Mouse (Mus musculus): ENCODE measurements around the gene Nme3.

DNA sequence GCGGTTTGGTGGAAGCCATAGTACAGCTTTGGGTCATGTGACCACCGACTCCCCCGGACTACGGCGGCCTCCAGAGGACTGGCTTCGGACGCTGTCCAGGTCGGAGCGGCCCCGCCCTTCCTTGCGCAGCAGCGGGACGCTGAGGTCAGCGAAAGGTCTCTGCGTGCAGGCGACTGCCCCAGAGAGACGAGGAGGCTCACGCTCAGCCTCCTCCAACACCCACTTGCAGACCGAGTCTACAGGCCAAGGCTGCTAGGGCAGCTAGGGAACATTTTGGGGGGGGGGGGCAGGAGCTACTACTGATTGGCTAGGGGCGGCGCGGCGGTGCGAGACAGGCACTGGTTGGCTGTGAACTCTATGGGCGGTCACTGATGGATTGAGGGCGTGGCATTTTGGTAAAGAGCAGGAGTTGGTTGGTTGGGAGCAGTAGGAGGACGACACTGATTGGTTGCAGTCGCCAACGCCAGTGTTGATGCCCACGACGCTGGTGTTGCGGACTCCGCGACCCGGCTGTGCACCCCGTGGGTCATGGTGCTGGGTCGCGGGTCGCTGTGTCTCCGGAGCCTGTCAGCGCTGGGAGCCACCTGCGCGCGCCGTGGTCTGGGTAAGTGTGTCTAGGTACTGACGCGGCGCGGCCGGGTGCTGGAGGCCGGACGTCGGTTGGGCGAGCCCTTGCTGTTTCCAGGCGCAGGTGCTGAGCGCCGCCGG lies 46.1 kb upstream of the Nme3 start, which contains the start of gene Fahd1:
- TF ChIP-seq EP300 (IDR thresholded peaks at IDR 0.05; ENCODE audit: insufficient read depth, low read depth, low read length): no peak
- TF ChIP-seq CTCF (IDR thresholded peaks at IDR 0.05; ENCODE audit: low read depth, low read length): no peak
- TF ChIP-seq POLR2A (IDR thresholded peaks at IDR 0.05; ENCODE audit: insufficient read depth, low read length): peak; percentile 39
